Mouse (Mus musculus) CH12.LX (cell line): ENCODE data around the gene Sepsecs. TPM values are rescaled to one million over a fixed set of nuclear protein-coding genes. Genes with fewer than 3 reads are reported as not detected.
"Not testable (repeated sequence)": the region's sequence is repeated elsewhere in the genome, so short reads cannot be mapped to it uniquely, and the experiment has no call there.

Experiments used
- DNase-seq: peaks from one replicate; pipeline ENCODE4 v3.0.0-alpha.2; 2013; ENCODE audit errors: extremely low read depth
- H3K27ac ChIP-seq: 2 replicates; pipeline ENCODE4 v1.5.1; 2012; ENCODE audit warnings: low read depth, mild to moderate bottlenecking, control low read depth, moderate library complexity; ENCODE audit not compliant: insufficient read depth
- H3K27me3 ChIP-seq: replicated peaks from 2 replicates; pipeline ENCODE3; 2012; ENCODE audit warnings: inconsistent platforms
- H3K36me3 ChIP-seq, 2 experiments: replicated peaks in 1 of 2; 2 replicates each; pipeline versions ENCODE3 to v1.6.1; 2012; ENCODE audit warnings: inconsistent platforms in 1 of 2, low read length in 1 of 2, mild to moderate bottlenecking in 1 of 2, mixed read lengths in 1 of 2, moderate library complexity in 1 of 2; ENCODE audit not compliant: control insufficient read depth in 1 of 2, insufficient read depth in 1 of 2
- H3K4me1 ChIP-seq, 2 experiments: 2 replicates each; pipeline ENCODE4 v1.6.1; 2012; ENCODE audit warnings: inconsistent platforms in 1 of 2, moderate library complexity in 1 of 2; ENCODE audit not compliant: insufficient read depth in 2 of 2, control insufficient read depth in 1 of 2
- H3K4me2 ChIP-seq: 2 replicates; pipeline ENCODE4 v1.6.1; 2012; ENCODE audit warnings: low read depth, mild to moderate bottlenecking, control low read depth; ENCODE audit not compliant: poor library complexity, insufficient read depth, severe bottlenecking
- H3K4me3 ChIP-seq, 3 experiments: fragments of 150-350 bp in 1 of 3; sonication (generic) in 1 of 3; replicated peaks in 1 of 3; 2 replicates each; pipeline versions ENCODE3 to v1.5.1; 2011 to 2012; ENCODE audit warnings: low read depth in 2 of 3, low read length in 2 of 3, mild to moderate bottlenecking in 2 of 3, moderate library complexity in 2 of 3, control low read depth in 1 of 3, improper control_type of control experiment in 1 of 3, inconsistent platforms in 1 of 3, mixed read lengths in 1 of 3; ENCODE audit not compliant: poor library complexity in 1 of 3
- H3K79me2 ChIP-seq: replicated peaks from 2 replicates; pipeline ENCODE4 v1.6.1; 2012; ENCODE audit warnings: mild to moderate bottlenecking, moderate library complexity; ENCODE audit not compliant: control insufficient read depth, poor library complexity, insufficient read depth, severe bottlenecking; ENCODE audit errors: extremely low read depth
- H3K9ac ChIP-seq: 2 replicates; pipeline ENCODE4 v1.6.1; 2012; ENCODE audit warnings: low read depth, mild to moderate bottlenecking, control low read depth, moderate library complexity; ENCODE audit not compliant: insufficient read depth
- H3K9me3 ChIP-seq: replicated peaks from 2 replicates; pipeline ENCODE3; 2012; ENCODE audit warnings: low read length, inconsistent platforms, mixed read lengths
- CHD2 ChIP-seq: IDR thresholded peaks from 2 replicates; pipeline ENCODE4 v1.6.1; 2011; ENCODE audit warnings: low read length, improper control_type of control experiment
- CTCF ChIP-seq, 2 experiments: IDR thresholded peaks in 1 of 2; conservative IDR thresholded peaks in 1 of 2; 2 replicates each; pipeline ENCODE4 v1.5.1; 2011 to 2012; ENCODE audit warnings: low read depth in 2 of 2, low read length in 2 of 2, improper control_type of control experiment in 1 of 2, inconsistent platforms in 1 of 2, mild to moderate bottlenecking in 1 of 2, moderate library complexity in 1 of 2
- ELF1 ChIP-seq: IDR thresholded peaks from 2 replicates; pipeline ENCODE4 v1.6.1; 2014; ENCODE audit warnings: low read depth, mild to moderate bottlenecking, inconsistent platforms, low read length, improper control_type of control experiment
- EP300 ChIP-seq: IDR thresholded peaks from 2 replicates; pipeline ENCODE4 v1.6.1; 2011; ENCODE audit warnings: low read length, improper control_type of control experiment
- IRF4 ChIP-seq: IDR thresholded peaks from 2 replicates; pipeline ENCODE4 v1.6.1; 2014; ENCODE audit warnings: low read depth, mild to moderate bottlenecking, inconsistent platforms, low read length, improper control_type of control experiment
- JUND ChIP-seq: conservative IDR thresholded peaks from 2 replicates; pipeline ENCODE4 v1.6.1; 2011; ENCODE audit warnings: low read depth, low read length, improper control_type of control experiment
- MAX ChIP-seq: IDR thresholded peaks from 2 replicates; pipeline ENCODE4 v1.6.1; 2011; ENCODE audit warnings: low read length, improper control_type of control experiment
- MXI1 ChIP-seq: IDR thresholded peaks from 2 replicates; pipeline ENCODE4 v1.6.1; 2011; ENCODE audit warnings: mild to moderate bottlenecking, low read depth, low read length, improper control_type of control experiment
- NELFE ChIP-seq: IDR thresholded peaks from 2 replicates; pipeline ENCODE4 v1.6.1; 2011; ENCODE audit warnings: low read depth, low read length, improper control_type of control experiment
- PAX5 ChIP-seq: IDR thresholded peaks from 2 replicates; pipeline ENCODE4 v1.6.1; 2012; ENCODE audit warnings: low read length, inconsistent platforms, mixed read lengths
- POLR2A ChIP-seq: IDR thresholded peaks from 2 replicates; pipeline ENCODE4 v1.6.1; 2011; ENCODE audit warnings: low read depth, mild to moderate bottlenecking, improper control_type of control experiment, low read length
- RAD21 ChIP-seq: IDR thresholded peaks from 2 replicates; pipeline ENCODE4 v1.6.1; 2011; ENCODE audit warnings: low read depth, mild to moderate bottlenecking, low read length, improper control_type of control experiment, moderate library complexity
- SIN3A ChIP-seq: IDR thresholded peaks from 2 replicates; pipeline ENCODE4 v1.6.1; 2012; ENCODE audit warnings: low read length, improper control_type of control experiment, inconsistent platforms
- UBTF ChIP-seq: IDR thresholded peaks from 2 replicates; pipeline ENCODE4 v1.6.1; 2012; ENCODE audit warnings: low read depth, mild to moderate bottlenecking, inconsistent platforms, low read length, improper control_type of control experiment, moderate library complexity
- dilution Hi-C: fragments of 300-500 bp; cut with MboI; formaldehyde crosslinking; loops from 2 replicates; pipeline ENCODE4 v1.14.3; 2020; ENCODE audit warnings: low sequenced_read_pairs; ENCODE audit not compliant: extremely low pct_unique_long_range_greater_than_20kb, extremely low pct_ligation_motif_present
- in situ Hi-C: fragments of 300-500 bp; cut with MboI; formaldehyde crosslinking; loops from 3 replicates; pipeline ENCODE4 v1.14.3; 2019; ENCODE audit warnings: low sequenced_read_pairs, low pct_ligation_motif_present, low pct_unique_long_range_greater_than_20kb, mixed read lengths
- polyA plus RNA-seq: library from polyadenylated mRNA; unstranded; fragments of >175 nt; gene quantifications from 2 replicates; pipeline ENCODE4 v1.2.1, GENCODE M21; 2012; ENCODE audit warnings: low read depth; ENCODE audit not compliant: insufficient read length
- total RNA-seq, 2 experiments: library from RNA; depleted of rRNA; stranded (reverse); fragments of 300-350 nt in 1 of 2; fragments of >200 nt in 1 of 2; gene quantifications; 2 replicates each; pipeline ENCODE4 v1.2.3; 2012 to 2014

Sepsecs gene
- total and polyA plus RNA-seq, 3 experiments: 9.1 to 10.8 (median 9.3) TPM

- Histone ChIP-seq H3K4me2 (no peak overlapping the region), H3K27ac (no peak overlapping the region), H3K4me1 (no peaks in the 10 kb centered on the region), H3K9ac (no peak overlapping the region), H3K27me3 (no peaks in the 10 kb centered on the region), H3K9me3 (no peaks in the 10 kb centered on the region), H3K36me3 (no peaks in the 10 kb centered on the region), H3K79me2 (no peaks in the 10 kb centered on the region), H3K4me3 (no peak overlapping the region)
- in situ Hi-C loops: no loop called here
- dilution Hi-C loops: no loop called here
- TF ChIP-seq IRF4 (no peak), JUND (no peak)
- DNase-seq: no peak
Measured at GRCm38 (mm10) chr5:52712704-52713103, 43.2 kb upstream of the Sepsecs start.

GRCm38 (mm10) chr5:52704562-52704961 is 35.1 kb upstream of the Sepsecs start:
- H3K9me3 ChIP-seq: no peaks in the 10 kb centered on the region
- no peaks in the 10 kb centered on the region for H3K27me3 ChIP-seq
- dilution Hi-C loops (no loop called here), in situ Hi-C loops (no loop called here)
- no peaks in the 10 kb centered on the region for H3K79me2 ChIP-seq
- H3K27ac ChIP-seq: no peak overlapping the region
- no peaks in the 10 kb centered on the region for H3K36me3 ChIP-seq
- H3K4me1 ChIP-seq: no peaks in the 10 kb centered on the region
- no peak overlapping the region for H3K9ac ChIP-seq
- no peak for TF ChIP-seq MXI1
- no peak for DNase-seq
- H3K4me3 ChIP-seq: no peak overlapping the region
- H3K4me2 ChIP-seq: no peak overlapping the region

- dilution Hi-C loops, H3K4me3 ChIP-seq, H3K4me2 ChIP-seq, H3K4me1 ChIP-seq, H3K9me3 ChIP-seq, DNase-seq, H3K79me2 ChIP-seq, H3K27me3 ChIP-seq, H3K9ac ChIP-seq, H3K27ac ChIP-seq, H3K36me3 ChIP-seq, in situ Hi-C loops: not testable (repeated sequence)
Measured at GRCm38 (mm10) chr5:52697882-52698440, 28.5 kb upstream of the Sepsecs start.

DNA sequence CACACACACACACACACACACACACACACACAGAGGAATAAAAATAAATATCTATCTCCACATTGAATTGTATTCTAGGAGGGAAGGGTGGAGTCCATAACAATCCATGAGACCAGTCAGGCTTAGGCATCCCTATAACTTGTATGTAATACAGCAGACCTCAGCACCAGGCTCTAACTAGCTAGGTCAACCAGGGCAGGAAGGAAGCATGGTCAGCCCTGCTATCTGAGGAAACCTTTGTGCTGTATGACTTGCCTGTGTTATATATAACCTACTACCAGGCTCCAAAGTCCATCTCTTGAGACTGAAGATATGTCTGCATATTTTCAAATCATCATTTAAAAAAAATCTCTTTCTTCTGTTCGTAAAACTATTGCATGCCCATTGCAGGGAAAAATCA is 27.8 kb upstream of the Sepsecs start:
- H3K27me3 ChIP-seq: no peaks in the 10 kb centered on the region
- no peaks in the 10 kb centered on the region for H3K9me3 ChIP-seq
- dilution Hi-C loops (no loop called here), in situ Hi-C loops (no loop called here)
- H3K4me3 ChIP-seq: no peak overlapping the region
- no peaks in the 10 kb centered on the region for H3K36me3 ChIP-seq
- no peak for DNase-seq
- H3K4me2 ChIP-seq: no peak overlapping the region
- H3K4me1 ChIP-seq: no peaks in the 10 kb centered on the region
- H3K79me2 ChIP-seq: no peaks in the 10 kb centered on the region
- no peak overlapping the region for H3K27ac ChIP-seq
- no peak for TF ChIP-seq ELF1
- TF ChIP-seq EP300: no peak
- TF ChIP-seq UBTF: no peak
- no peak for TF ChIP-seq POLR2A
- TF ChIP-seq RAD21: no peak
- no peak for TF ChIP-seq CHD2
- no peak for TF ChIP-seq NELFE
- TF ChIP-seq CTCF (conservative IDR thresholded peaks at IDR 0.05 in 1 of 2, IDR thresholded peaks at IDR 0.05 in 1 of 2; ENCODE audit: low read depth in 2 of 2, low read length in 2 of 2): no peak
- TF ChIP-seq PAX5: no peak
- TF ChIP-seq MXI1: no peak
- TF ChIP-seq MAX: no peak
- TF ChIP-seq SIN3A: no peak
- no peak overlapping the region for H3K9ac ChIP-seq
